Mouse (Mus musculus) stomach, postnatal 0 days (tissue): Measurements from ENCODE around the gene Lta. TPM values are rescaled to one million over a fixed set of nuclear protein-coding genes. Genes with fewer than 3 reads are reported as not detected.

Source experiments
- ATAC-seq: fragments of 200-750 bp; cut with Nextera tagmentation; 2 replicates; pipeline ENCODE4 v1.8.0; 2017; ENCODE audit not compliant: low FRiP score, low TSS enrichment
- DNase-seq: peaks from one replicate; pipeline ENCODE4 v3.0.0-alpha.2; 2016; ENCODE audit warnings: low spot score
- H3K27ac ChIP-seq: fragments of 300-500 bp; sonication (generic); replicated peaks from 2 replicates; pipeline ENCODE4 v1.5.1; 2014; ENCODE audit warnings: mild to moderate bottlenecking, control low read depth
- H3K27me3 ChIP-seq: fragments of 300-500 bp; sonication (generic); 2 replicates; pipeline ENCODE4 v1.6.1; 2014; ENCODE audit warnings: low read length; ENCODE audit not compliant: control insufficient read depth, insufficient read depth
- H3K36me3 ChIP-seq: fragments of 300-500 bp; sonication (generic); 2 replicates; pipeline ENCODE4 v1.6.1; 2014; ENCODE audit warnings: low read length, mixed read lengths; ENCODE audit not compliant: control insufficient read depth, insufficient read depth
- H3K4me1 ChIP-seq: fragments of 300-500 bp; sonication (generic); replicated peaks from 2 replicates; pipeline ENCODE4 v1.6.1; 2014; ENCODE audit warnings: antibody characterized with exemption; ENCODE audit not compliant: control insufficient read depth, insufficient read depth
- H3K4me2 ChIP-seq: fragments of 300-500 bp; sonication (generic); replicated peaks from 2 replicates; pipeline ENCODE4 v1.6.1; 2014; ENCODE audit warnings: low read depth, mild to moderate bottlenecking, control low read depth, moderate library complexity
- H3K4me3 ChIP-seq: fragments of 300-500 bp; sonication (generic); 2 replicates; pipeline ENCODE4 v1.5.1; 2014; ENCODE audit warnings: low read depth, low read length, control low read depth
- H3K9ac ChIP-seq: fragments of 300-500 bp; sonication (generic); 2 replicates; pipeline ENCODE4 v1.6.1; 2014; ENCODE audit warnings: mild to moderate bottlenecking, low read length, control low read depth, mixed read lengths
- H3K9me3 ChIP-seq: fragments of 300-500 bp; sonication (generic); 2 replicates; pipeline ENCODE4 v1.6.1; 2016; ENCODE audit warnings: low read length; ENCODE audit not compliant: control insufficient read depth
- CTCF ChIP-seq: IDR thresholded peaks from 2 replicates; pipeline ENCODE4 v1.5.1; 2016; ENCODE audit warnings: antibody characterized with exemption, low read depth, mild to moderate bottlenecking, moderate library complexity
- EP300 ChIP-seq: optimal IDR thresholded peaks from 2 replicates; pipeline ENCODE3; 2016; ENCODE audit warnings: antibody characterized with exemption
- WGBS: fragments of 180-500 bp; shearing (Covaris S2); extraction: QIAGEN DNeasy Blood & Tissue Kit; methylation state at CpG from one replicate; pipeline ENCODE4 v1.1.7; 2014; 5-methylcytosine and 5-hydroxymethylcytosine counted together
- polyA plus RNA-seq: library from polyadenylated mRNA; unstranded; fragments of >200 nt; fragmentation: Nextera tagmentation; extraction: Ambion mirVana; gene quantifications from 2 replicates; pipeline ENCODE4 v1.2.1, GENCODE M21; 2015

Gene Lta
- polyA plus RNA-seq, 1 experiment from 2014 or later = 0.11 TPM

- Histone ChIP-seq H3K9ac (no peak overlapping the region), H3K36me3 (peaks cover 47% of the 10 kb centered on the region), H3K4me3 (no peak overlapping the region), H3K4me2 (no peak overlapping the region), H3K27ac (no peak overlapping the region), H3K4me1 (no peaks in the 10 kb centered on the region), H3K9me3 (no peaks in the 10 kb centered on the region), H3K27me3 (no peaks in the 10 kb centered on the region)
- 78% methylated on average over 15 of the region's 15 CpGs for WGBS
- peak; percentile 4; the same call in 1 of the 2 replicates for ATAC-seq
- no peak for DNase-seq
- no peak for TF ChIP-seq CTCF
- no peak for TF ChIP-seq EP300
Observed at GRCm38 (mm10) chr17:35251162-35251719, 46.1 kb upstream of the Lta start.

DNA sequence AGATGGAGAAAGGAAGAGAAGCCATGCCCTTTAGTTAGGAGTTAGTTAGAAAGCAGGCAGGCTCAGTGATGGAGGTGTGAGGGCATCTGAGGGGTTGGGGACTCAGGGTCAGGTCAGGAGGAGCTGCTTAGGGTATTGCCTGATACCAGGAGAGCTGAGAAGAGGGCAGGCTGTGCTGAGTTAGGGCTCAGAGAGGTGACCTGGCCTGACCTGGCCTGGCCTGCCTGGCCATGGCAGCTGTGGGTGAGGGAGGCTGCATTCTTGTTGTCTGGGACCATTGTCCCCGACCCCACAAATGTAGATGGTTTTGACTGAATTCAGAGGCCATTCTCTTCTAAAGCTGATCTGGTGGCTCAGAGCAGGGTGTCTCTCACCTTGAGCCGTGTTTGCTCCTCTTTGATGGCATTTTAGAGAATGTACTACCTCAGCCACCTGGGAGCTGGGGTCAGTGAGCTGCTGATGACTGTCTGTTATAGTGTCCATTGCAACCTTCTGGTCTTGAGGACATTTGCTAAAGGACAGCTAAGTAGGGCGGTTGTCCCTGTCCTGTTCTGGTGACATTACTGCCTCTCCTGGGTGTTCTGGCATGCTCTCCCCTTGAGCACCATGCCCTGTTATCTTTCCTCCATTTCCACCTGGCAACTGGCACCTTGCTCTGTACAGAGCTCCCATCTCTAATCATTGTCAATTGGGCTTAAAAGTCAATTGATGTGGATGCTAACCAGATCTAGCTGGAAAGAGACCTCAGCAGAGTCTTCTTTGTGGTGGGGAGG lies 45.4 kb upstream of the Lta start:
- Histone ChIP-seq H3K9me3 (no peaks in the 10 kb centered on the region), H3K27ac (no peak overlapping the region), H3K4me3 (no peak overlapping the region), H3K36me3 (peaks cover 51% of the 10 kb centered on the region), H3K27me3 (no peaks in the 10 kb centered on the region), H3K9ac (no peak overlapping the region), H3K4me1 (no peaks in the 10 kb centered on the region), H3K4me2 (no peak overlapping the region)
- no peak for TF ChIP-seq CTCF
- no peak for TF ChIP-seq EP300
- ATAC-seq (no peak), DNase-seq (no peak)
- WGBS = 83% methylated on average over 3 of the region's 3 CpGs

DNA sequence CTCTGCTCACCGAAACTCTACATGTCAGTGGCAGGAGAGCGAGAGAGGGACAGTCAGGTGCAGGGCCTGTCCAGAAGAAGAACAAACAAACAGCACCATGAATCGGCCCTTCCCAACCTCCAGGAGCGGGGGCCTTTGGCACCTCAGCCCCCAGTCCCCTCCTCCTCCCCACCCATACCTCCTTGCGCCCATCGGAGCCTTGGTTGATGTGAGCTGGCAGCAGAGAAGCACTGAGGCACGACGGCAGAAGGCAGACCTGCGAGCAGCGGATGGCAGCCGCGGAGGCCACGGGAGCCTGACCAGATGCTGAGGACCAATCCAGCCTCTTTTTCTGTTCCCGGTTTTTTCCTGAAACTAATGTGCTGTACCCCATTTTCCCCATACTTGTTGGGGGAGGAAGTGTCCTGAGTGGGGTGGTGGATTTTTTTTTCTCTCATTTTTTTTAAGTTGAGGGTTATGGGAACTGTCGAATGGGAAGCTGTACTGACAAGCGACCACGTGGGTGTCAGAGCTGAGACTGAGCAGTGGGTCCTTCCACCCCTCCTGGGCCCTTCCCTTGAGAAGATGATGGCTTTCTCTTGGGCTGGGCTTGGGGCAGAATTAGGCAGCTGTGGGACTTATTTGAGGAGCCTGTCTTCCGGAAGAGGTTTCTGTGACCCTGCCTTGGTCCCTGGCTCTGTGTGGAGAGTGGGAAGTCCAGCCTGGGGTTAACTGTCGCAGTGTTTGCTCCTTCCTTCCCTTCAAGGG lies 44.5 kb upstream of the Lta start:
- Histone ChIP-seq H3K36me3 (peaks cover 52% of the 10 kb centered on the region), H3K27me3 (no peaks in the 10 kb centered on the region), H3K27ac (no peak overlapping the region), H3K9me3 (no peaks in the 10 kb centered on the region), H3K4me3 (no peak overlapping the region), H3K4me1 (no peaks in the 10 kb centered on the region), H3K9ac (no peak overlapping the region), H3K4me2 (no peak overlapping the region)
- ATAC-seq (no peak), DNase-seq (no peak)
- TF ChIP-seq EP300 (no peak), CTCF (no peak)
- 83% methylated on average over 19 of the region's 19 CpGs for WGBS

- no peaks in the 10 kb centered on the region for H3K27me3 ChIP-seq
- H3K36me3 ChIP-seq = peaks cover 59% of the 10 kb centered on the region
- H3K4me3 ChIP-seq = no peak overlapping the region
- 80% methylated on average over 14 of the region's 14 CpGs for WGBS
- DNase-seq = no peak
- ATAC-seq = no peak
- no peak overlapping the region for H3K9ac ChIP-seq
- H3K4me1 ChIP-seq = no peaks in the 10 kb centered on the region; the same call in 1 of the 2 replicates
- H3K27ac ChIP-seq = no peak overlapping the region
- TF ChIP-seq EP300 (no peak), CTCF (no peak)
- no peak overlapping the region for H3K4me2 ChIP-seq
- no peaks in the 10 kb centered on the region for H3K9me3 ChIP-seq
Observed at GRCm38 (mm10) chr17:35248986-35249385, 43.8 kb upstream of the Lta start.

GRCm38 (mm10) chr17:35247144-35247543 lies 42.0 kb upstream of the Lta start:
- no peak for ATAC-seq
- no peak for DNase-seq
- Histone ChIP-seq H3K27me3 (no peaks in the 10 kb centered on the region), H3K36me3 (peaks cover 51% of the 10 kb centered on the region), H3K9me3 (no peaks in the 10 kb centered on the region), H3K4me1 (peaks cover 4% of the 10 kb centered on the region; the same call in 1 of the 2 replicates), H3K9ac (no peak overlapping the region), H3K4me2 (no peak overlapping the region), H3K27ac (no peak overlapping the region), H3K4me3 (no peak overlapping the region)
- TF ChIP-seq EP300 (no peak), CTCF (no peak)
- 75% methylated on average over 7 of the region's 7 CpGs for WGBS
